Mouse (Mus musculus) forebrain, embryonic 10.5 days (tissue): ENCODE data around the gene Wdr90. TPM values are rescaled to one million over a fixed set of nuclear protein-coding genes. Genes with fewer than 3 reads are reported as not detected.
A peak's percentile ranks its signal among the peaks of the same experiment; 100 is the strongest.

Experiments
- DNase-seq: peaks from one replicate; pipeline ENCODE4 v3.0.0-alpha.2; 2017; ENCODE audit warnings: low spot score; ENCODE audit errors: extremely low spot score
- H3K27ac ChIP-seq: fragments of 300-500 bp; sonication (generic); 2 replicates; pipeline ENCODE4 v1.5.1; 2016; ENCODE audit warnings: mild to moderate bottlenecking
- H3K27me3 ChIP-seq: fragments of 300-500 bp; sonication (generic); 2 replicates; pipeline ENCODE4 v1.6.1; 2016; ENCODE audit warnings: mild to moderate bottlenecking; ENCODE audit not compliant: poor library complexity, severe bottlenecking
- H3K36me3 ChIP-seq: fragments of 300-500 bp; sonication (generic); replicated peaks from 2 replicates; pipeline ENCODE4 v1.6.1; 2016; ENCODE audit warnings: mild to moderate bottlenecking, moderate library complexity
- H3K4me1 ChIP-seq: fragments of 300-500 bp; sonication (generic); 2 replicates; pipeline ENCODE4 v1.6.1; 2016
- H3K4me3 ChIP-seq: fragments of 300-500 bp; sonication (generic); 2 replicates; pipeline ENCODE4 v1.5.1; 2016; ENCODE audit warnings: mild to moderate bottlenecking, moderate library complexity
- H3K9me3 ChIP-seq: fragments of 300-500 bp; sonication (generic); 2 replicates; pipeline ENCODE4 v1.6.1; 2016; ENCODE audit warnings: mild to moderate bottlenecking, moderate library complexity
- WGBS: fragments of 180-500 bp; shearing (Covaris S2); methylation state at CpG from one replicate; pipeline ENCODE4 v1.1.7; 2016; 5-methylcytosine and 5-hydroxymethylcytosine counted together
- polyA plus RNA-seq: library from polyadenylated mRNA; unstranded; fragments of >200 nt; fragmentation: Nextera tagmentation; extraction: Ambion mirVana; gene quantifications from 2 replicates; pipeline ENCODE4 v1.2.1, GENCODE M21; 2016

Wdr90 gene
- polyA plus RNA-seq, 1 experiment from 2014 or later: 63.3 TPM

DNA sequence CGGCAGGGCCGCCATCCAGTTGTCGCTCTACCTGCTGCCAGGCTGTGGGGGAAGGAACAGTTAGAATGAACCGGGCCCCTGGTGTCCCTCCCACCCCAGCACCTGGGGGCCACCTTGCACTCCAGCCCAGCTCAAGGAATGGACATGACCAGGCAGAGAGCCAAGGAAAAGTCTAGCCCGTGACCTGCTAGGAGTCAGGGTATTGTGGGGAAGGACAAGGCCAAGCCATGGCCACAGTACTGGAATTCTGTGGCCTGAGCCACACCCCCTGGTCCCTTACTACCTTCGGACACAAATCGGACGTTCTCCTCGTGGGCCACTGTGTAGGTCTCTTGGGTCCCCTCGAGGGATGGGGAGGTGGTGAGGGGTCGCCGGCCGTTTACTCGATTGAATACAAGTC is 3.0 kb upstream of the Wdr90 start:
- peaks cover 9% of the 10 kb centered on the region for H3K36me3 ChIP-seq
- no peaks in the 10 kb centered on the region for H3K27me3 ChIP-seq
- H3K9me3 ChIP-seq: no peaks in the 10 kb centered on the region
- DNase-seq: no peak
- H3K4me3 ChIP-seq: no peak overlapping the region
- peaks cover 68% of the 10 kb centered on the region for H3K4me1 ChIP-seq
- H3K27ac ChIP-seq: no peak overlapping the region
- WGBS: 92% methylated on average over 14 of the region's 14 CpGs

DNA sequence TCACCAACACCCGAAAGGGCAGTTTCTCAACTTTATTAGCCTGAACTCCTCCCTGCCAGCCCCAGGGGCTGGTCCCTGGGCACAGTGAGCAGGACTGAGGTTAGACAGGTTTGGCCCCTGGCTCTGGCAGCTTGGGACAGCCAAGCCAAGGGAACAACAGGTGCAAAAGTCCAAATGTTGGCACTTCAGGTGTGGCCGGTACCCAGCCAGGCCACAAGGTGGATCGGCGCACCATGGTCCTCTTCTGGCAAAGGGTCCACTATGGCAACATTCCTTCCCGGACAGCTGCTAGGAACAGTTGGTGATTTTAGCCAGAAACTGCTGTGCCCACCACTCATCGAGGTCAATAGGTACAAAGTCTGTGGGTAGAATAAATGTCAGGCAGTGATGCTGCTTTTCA is 2.4 kb upstream of the Wdr90 start:
- H3K36me3 ChIP-seq: peaks cover 15% of the 10 kb centered on the region
- no peaks in the 10 kb centered on the region for H3K9me3 ChIP-seq
- H3K27me3 ChIP-seq: no peaks in the 10 kb centered on the region
- H3K4me1 ChIP-seq: peaks cover 64% of the 10 kb centered on the region
- DNase-seq: no peak
- H3K27ac ChIP-seq: no peak overlapping the region
- no peak overlapping the region for H3K4me3 ChIP-seq
- 93% methylated on average over 6 of the region's 6 CpGs for WGBS

DNA sequence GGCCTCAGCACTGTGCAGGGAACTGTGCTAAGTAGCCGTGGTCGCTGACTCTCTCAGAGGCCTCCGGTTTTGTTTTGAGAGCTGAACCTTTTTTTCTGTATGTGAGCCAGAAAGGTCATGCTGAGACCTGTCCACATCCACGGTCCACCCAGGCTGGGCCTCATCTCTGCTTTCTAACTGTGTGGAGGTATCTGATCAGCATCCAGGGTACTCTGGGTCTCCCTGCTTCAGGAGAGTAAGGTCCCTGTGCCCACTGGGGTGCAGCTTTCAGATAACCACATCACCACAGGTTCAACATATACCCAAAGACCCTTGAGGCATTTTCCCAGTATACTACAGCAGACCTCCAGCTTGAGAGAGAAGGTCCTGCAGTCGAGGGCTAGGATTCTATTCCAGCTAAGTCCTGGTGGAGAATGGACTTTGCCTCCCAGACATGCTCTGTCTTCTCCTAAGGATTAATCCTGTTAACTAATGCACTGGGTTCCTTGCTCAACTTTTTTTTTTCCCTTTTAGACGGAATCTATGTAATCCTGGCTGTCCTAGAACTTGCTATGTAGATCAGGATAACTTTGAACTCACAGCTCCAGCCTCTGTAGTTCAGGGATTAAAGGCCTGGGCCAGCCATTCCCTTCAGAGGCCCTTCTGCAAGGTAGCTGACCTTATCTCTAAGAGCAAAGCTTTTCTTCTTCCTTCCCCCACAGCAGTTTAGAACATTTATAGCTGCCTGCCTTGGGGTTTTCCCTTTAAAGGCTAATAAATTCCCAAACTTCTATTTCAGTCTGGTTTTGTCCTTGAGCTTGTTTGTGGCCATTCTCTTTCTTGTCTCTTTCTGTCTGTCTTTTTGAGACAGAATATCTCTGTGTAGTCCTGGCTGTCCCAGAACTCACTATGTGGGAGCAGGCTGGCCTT is 657 bp upstream of the Wdr90 start:
- Histone ChIP-seq H3K27me3 (no peaks in the 10 kb centered on the region), H3K4me3 (peak overlapping the region; percentile 84), H3K36me3 (peaks cover 30% of the 10 kb centered on the region), H3K27ac (peak overlapping the region; percentile 94), H3K9me3 (no peaks in the 10 kb centered on the region), H3K4me1 (peaks cover 46% of the 10 kb centered on the region)
- 11% methylated on average over 6 of the region's 6 CpGs for WGBS
- DNase-seq: no peak

DNA sequence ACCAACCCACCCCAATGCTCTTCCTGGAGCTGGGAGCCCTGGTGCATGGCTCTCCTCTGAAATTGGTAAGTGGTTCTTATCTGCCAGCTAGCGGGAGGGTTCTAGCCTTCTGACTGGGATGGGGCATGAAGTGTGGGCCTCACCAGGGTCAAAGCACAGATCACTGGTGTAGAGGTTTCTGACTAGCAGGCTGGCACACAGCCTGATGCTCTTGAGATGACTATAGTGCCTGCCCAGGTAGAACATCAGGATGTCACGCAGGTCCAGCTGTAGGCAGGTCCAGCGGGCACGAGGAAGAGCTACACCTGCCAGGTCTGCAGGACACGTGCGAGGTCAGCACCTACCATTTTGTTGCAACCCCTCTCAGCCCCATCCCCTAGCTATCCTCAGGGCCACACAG is 1.1 kb downstream of the Wdr90 start:
- no peaks in the 10 kb centered on the region for H3K9me3 ChIP-seq
- no peaks in the 10 kb centered on the region for H3K27me3 ChIP-seq
- peak overlapping the region; percentile 94 for H3K27ac ChIP-seq
- H3K4me3 ChIP-seq: peak overlapping the region; percentile 84
- peaks cover 32% of the 10 kb centered on the region for H3K4me1 ChIP-seq
- DNase-seq: no peak
- H3K36me3 ChIP-seq: peaks cover 45% of the 10 kb centered on the region
- WGBS: 95% methylated on average over 6 of the region's 6 CpGs

DNA sequence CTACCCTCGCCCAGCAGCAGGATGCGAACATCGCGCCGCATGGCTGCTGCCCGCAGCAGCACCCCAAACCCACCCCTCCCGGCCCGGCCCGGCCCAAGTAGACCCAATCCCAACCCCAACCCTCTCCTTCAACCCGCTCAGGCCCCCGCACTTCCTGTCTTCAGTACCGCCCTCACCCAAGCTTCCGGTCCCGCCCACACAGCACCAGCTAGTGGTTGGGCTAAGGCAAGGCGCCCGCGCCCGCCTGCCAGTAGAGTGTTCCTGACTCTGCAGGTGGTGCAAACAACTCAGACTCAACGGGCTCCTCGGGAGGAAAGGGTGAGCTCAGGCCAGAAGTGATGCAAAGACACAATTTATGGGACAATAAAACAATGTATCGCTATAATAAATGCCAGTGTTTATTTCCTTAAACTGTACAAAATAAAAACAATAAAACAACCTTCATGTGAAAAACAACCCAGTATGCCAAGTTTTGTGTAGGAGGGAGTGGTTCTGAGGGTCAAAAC is 16.9 kb downstream of the Wdr90 start, which contains the start of gene Rhot2:
TSS of gene Rhot2 (minus strand) at position 456 of the 506 bp plus-strand sequence.
- Histone ChIP-seq H3K4me3 (peak within 1 kb of the TSS; percentile 94), H3K9me3 (no peaks in the 10 kb centered on the region), H3K4me1 (peaks cover 24% of the 10 kb centered on the region), H3K27me3 (no peaks in the 10 kb centered on the region), H3K36me3 (peaks cover 85% of the 10 kb centered on the region), H3K27ac (peak within 1 kb of the TSS; percentile 93)
- WGBS: under 1% methylated on average over 21 of the region's 21 CpGs
- DNase-seq: peak; percentile 94

DNA sequence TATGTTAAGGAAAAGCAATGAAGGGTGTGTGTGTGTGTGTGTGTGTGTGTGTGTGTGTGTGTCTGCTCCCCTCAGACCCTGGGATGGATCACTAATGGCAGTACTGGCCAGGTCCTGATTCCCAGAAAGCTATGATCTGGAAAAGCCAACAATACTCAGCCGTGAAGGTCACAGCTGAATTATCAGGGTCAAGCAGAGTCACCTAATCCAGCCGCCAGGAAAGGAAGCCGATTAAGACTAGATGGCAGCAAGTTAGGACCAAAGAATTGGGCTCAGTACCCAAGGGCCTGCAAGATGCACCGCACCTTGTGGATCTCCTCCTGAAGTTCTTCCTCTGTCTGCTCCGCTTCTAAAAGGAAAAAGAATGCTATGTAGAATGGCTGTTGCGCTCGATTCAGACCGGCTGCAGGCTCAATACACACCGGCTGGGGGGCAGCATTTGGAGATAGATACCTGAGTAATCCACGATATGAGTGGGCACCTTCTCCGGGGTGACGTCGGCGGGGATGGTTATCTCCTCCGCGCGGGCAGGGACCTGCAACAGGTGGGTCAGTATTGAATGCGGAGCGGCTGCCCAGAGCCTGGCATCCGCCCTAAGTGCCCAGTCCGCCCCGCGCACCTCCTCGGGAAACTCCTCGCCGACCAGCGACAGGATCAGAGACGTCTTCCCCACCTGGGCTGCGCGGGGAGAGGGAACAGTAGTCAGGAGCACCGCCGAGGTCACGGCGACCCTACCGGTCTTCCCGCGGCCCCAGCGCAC is 17.5 kb downstream of the Wdr90 start:
- H3K27ac ChIP-seq: peak overlapping the region; percentile 93
- 4% methylated on average over 38 of the region's 38 CpGs for WGBS

DNA sequence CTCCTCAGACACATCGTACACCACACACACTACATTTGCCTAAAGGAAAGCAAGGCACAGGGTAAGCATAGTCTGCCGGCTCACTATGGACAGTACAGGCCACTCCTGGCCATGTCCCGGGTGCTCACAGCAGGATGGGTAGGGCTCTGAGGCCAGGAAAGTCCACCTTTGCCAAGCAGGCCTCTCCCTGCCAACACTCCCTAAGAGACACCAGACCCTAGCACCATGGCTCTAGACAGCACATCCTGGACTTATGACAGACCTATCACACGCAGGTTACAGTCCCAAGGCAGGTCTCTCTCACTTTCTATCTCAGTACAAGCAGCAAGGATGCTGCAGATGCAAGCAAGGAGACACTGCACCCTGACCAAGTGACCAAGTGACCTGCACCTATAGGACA is 18.2 kb downstream of the Wdr90 start:
- Histone ChIP-seq H3K27ac (no peak overlapping the region), H3K27me3 (no peaks in the 10 kb centered on the region), H3K4me1 (peaks cover 33% of the 10 kb centered on the region), H3K4me3 (peak overlapping the region; percentile 94), H3K9me3 (no peaks in the 10 kb centered on the region), H3K36me3 (peaks cover 85% of the 10 kb centered on the region)
- 94% methylated on average over 4 of the region's 4 CpGs for WGBS
- no peak for DNase-seq

More for the DNA sequence above, 17.5 kb downstream of the Wdr90 start:
- no peaks in the 10 kb centered on the region for H3K9me3 ChIP-seq
- H3K36me3 ChIP-seq: peaks cover 85% of the 10 kb centered on the region
- peaks cover 31% of the 10 kb centered on the region for H3K4me1 ChIP-seq
- H3K4me3 ChIP-seq: peak overlapping the region; percentile 94
- H3K27me3 ChIP-seq: no peaks in the 10 kb centered on the region
- DNase-seq: no peak

DNA sequence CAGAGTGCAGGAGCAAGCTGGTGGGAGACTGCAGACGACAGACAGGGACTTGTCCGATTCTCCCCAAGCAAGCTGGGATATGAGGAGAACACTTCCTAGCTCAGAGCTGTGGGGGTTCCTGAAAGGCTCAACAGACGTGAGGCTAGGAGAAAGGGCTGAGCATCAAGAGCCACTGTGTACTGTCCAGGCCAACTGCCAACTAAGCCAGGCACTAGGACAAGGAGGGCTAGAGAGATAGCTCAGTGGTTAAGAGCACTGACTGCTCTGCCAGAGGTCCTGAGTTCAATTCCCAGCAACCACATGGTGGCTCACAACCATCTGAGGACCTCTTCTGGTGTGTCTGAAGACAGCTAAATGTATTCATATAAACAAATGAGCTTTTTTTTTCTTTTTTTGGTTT is 18.8 kb downstream of the Wdr90 start:
- no peak for DNase-seq
- WGBS: 76% methylated on average over 3 of the region's 3 CpGs
- H3K27me3 ChIP-seq: no peaks in the 10 kb centered on the region
- H3K4me1 ChIP-seq: peaks cover 39% of the 10 kb centered on the region
- peaks cover 85% of the 10 kb centered on the region for H3K36me3 ChIP-seq
- H3K4me3 ChIP-seq: no peak overlapping the region
- H3K27ac ChIP-seq: no peak overlapping the region
- no peaks in the 10 kb centered on the region for H3K9me3 ChIP-seq

DNA sequence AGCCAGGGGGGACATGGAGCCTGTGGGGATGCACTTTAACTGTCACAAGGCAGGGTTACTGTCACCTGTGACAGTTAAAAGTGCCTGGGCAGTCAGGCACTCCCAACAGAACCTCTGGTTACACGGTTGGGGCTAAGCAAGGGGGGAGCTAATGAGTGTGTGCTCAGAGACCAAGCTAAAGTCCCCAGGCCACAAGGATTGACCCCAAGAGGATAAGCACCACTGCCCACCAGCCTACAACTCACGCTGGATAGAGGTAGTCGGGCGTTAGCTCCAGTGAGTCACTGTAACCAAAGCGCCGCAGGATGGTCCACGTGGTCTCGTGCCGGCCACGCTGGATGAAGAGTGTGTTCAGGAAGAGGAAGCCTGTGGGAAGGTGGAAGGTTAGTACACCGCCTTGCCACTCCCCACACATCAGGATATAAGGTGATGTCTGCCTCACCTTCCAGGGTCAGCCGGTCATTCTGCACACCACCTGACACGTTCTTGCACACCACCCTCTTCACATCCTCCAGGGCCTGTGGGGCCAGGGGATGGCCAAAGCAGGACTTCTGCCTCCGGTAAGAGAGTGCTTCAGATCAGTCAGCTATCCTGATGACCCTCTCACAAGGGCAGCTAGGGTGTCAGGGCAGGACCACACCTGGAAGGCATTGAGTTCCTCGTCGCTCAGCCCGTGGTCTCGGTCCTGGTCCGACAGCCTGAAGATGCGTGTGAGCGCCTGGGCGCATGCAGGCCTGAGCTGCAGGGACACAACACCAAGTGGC is 20.0 kb downstream of the Wdr90 start, which contains the start of gene Gm20683:
TSS of gene Gm20683 (minus strand) at position 647 of the 764 bp plus-strand sequence.
- Histone ChIP-seq H3K4me3 (no peak within 1 kb of the TSS; the same call in 1 of the 2 replicates), H3K36me3 (peaks cover 75% of the 10 kb centered on the region), H3K4me1 (peaks cover 51% of the 10 kb centered on the region), H3K27me3 (no peaks in the 10 kb centered on the region), H3K9me3 (no peaks in the 10 kb centered on the region), H3K27ac (no peak within 1 kb of the TSS)
- 94% methylated on average over 22 of the region's 22 CpGs for WGBS
- no peak for DNase-seq

DNA sequence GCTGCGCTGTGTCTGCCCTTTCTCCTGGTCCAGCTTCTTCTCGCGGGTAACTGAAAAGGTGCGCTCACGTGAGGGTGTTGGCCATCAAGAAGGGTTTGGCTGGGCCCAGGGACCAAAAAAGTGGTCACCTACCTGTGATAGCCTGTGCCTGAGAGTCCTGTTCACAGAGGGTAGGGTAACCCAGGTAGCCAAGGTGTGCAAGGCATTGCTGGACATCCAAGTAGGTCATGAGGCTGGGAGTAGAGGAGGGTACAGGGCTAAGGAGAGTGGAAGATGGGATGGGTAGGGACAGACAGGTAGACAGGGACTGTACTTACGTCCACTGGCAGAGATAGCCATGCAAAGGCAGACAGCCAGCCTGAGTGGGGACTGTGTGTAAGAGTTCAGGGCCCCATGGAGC is 20.8 kb downstream of the Wdr90 start:
- Histone ChIP-seq H3K4me1 (peaks cover 59% of the 10 kb centered on the region), H3K27ac (no peak overlapping the region), H3K9me3 (no peaks in the 10 kb centered on the region), H3K36me3 (peaks cover 75% of the 10 kb centered on the region), H3K4me3 (peak overlapping the region; percentile 18; the same call in 1 of the 2 replicates), H3K27me3 (no peaks in the 10 kb centered on the region)
- 95% methylated on average over 6 of the region's 6 CpGs for WGBS
- no peak for DNase-seq

DNA sequence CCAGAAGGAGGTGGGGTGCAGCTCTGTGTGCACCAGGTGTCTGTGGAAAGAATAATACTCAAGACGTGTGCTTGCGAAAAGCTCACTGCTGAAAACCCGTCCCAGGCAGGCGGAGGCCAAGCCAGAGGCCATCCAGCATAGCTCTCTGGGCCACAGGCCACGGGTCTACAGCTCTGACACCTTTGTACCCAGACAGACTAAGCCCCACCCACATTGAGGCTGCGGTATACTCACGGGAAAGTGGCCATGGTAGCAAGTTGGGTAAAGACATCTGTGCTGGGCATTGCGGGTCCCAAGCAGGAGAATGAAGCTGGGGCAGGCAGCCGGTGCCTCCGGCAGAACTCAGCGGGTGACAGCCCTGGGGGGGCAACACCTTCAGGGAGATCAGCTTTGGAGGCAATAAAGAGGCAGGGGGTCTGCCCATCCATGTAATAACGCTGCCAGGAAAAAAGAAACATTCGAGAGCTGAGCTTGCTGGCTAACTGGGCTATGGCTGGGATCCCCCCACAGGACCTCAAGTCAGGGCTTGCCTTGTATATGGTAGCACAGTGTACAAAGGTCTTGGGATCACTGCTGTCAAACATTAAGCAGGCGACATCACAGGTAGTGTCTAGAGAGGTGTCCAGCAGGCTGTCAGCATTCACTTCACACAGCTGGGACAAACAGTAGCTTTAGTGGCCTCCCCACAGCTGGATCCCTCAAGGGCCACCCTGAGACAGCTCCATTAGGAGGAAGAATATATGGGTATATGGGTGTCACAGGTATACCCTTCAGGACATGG is 21.7 kb downstream of the Wdr90 start:
- Histone ChIP-seq H3K9me3 (no peaks in the 10 kb centered on the region), H3K36me3 (peaks cover 76% of the 10 kb centered on the region), H3K4me3 (peak overlapping the region; percentile 1), H3K27me3 (no peaks in the 10 kb centered on the region), H3K4me1 (peaks cover 63% of the 10 kb centered on the region), H3K27ac (0 out of 2 replicates have a peak overlapping the region, but pooled peaks have one; percentile 4)
- DNase-seq: no peak
- WGBS: 90% methylated on average over 14 of the region's 14 CpGs
